Mouse (Mus musculus) layer of hippocampus, adult 18-20 months (tissue): Measurements from ENCODE around the gene Cyb561d2. TPM values are rescaled to one million over a fixed set of nuclear protein-coding genes. Genes with fewer than 3 reads are reported as not detected.
"Not testable (repeated sequence)": the region's sequence is repeated elsewhere in the genome, so short reads cannot be mapped to it uniquely, and the experiment has no call there.

Experiments
- DNase-seq, 2 experiments: peaks; one replicate each; pipeline ENCODE4 v3.0.0; 2022; ENCODE audit warnings: low spot score in 2 of 2
- long read RNA-seq: library from polyadenylated mRNA; stranded (forward); transcript quantifications from one replicate; pipeline ENCODE4 v2.0.0, GENCODE M21; 2021
- total RNA-seq, 2 experiments: library from RNA; stranded (reverse); gene quantifications; 2 replicates each; pipeline ENCODE4 v1.2.3; 2021

Gene Cyb561d2
- total RNA-seq = 10 to 100 TPM; 15.4 to 17.2 TPM
- long read RNA-seq, transcript Cyb561d2-205 (4 exons, 1,162 nt) = major isoform, 6 of 12 reads
- long read RNA-seq, partial matches to known transcripts = 0 of 12 reads
- long read RNA-seq, other reads (novel, unspliced or antisense) = 1 of 12 reads

GRCm38 (mm10) chr9:107541474-107542351 lies at the start of gene Cyb561d2, which contains the start of gene Nprl2:
Cyb561d2 (minus strand) TSS chr9:107542193.
Nprl2 (plus strand) TSS chr9:107542226.
- peak; percentile 93 to 95 for DNase-seq

- no peak for DNase-seq
These were observed 48.7 kb upstream of the Cyb561d2 start for GRCm38 (mm10) chr9:107590773-107591060.

- DNase-seq = no peak
These were observed 48.2 kb upstream of the Cyb561d2 start for GRCm38 (mm10) chr9:107590058-107590772.

GRCm38 (mm10) chr9:107587833-107588639 lies 46.0 kb upstream of the Cyb561d2 start:
- DNase-seq = no peak

GRCm38 (mm10) chr9:107586974-107587832 lies 45.2 kb upstream of the Cyb561d2 start, which contains the start of gene Ifrd2:
Ifrd2 (plus strand) TSS chr9:107587642.
- DNase-seq = peak; percentile 97 to 99

- DNase-seq = no peak
These were observed 44.5 kb upstream of the Cyb561d2 start for GRCm38 (mm10) chr9:107586504-107586903.

- no peak for DNase-seq
These were observed 41.2 kb upstream of the Cyb561d2 start for GRCm38 (mm10) chr9:107583174-107583573.

- DNase-seq = no peak
These were observed 40.6 kb upstream of the Cyb561d2 start for GRCm38 (mm10) chr9:107582509-107583062.

GRCm38 (mm10) chr9:107581584-107581983 lies 39.6 kb upstream of the Cyb561d2 start:
- DNase-seq = no peak

GRCm38 (mm10) chr9:107580501-107581317 lies 38.7 kb upstream of the Cyb561d2 start, which contains the start of gene Hyal3:
Hyal3 (plus strand) TSS chr9:107580818.
- DNase-seq = peak; percentile 88 to 93

- peak in 1 of 2 experiments; percentile 72 for DNase-seq
These were observed 37.3 kb upstream of the Cyb561d2 start for GRCm38 (mm10) chr9:107579023-107579900.

- no peak for DNase-seq
These were observed 36.6 kb upstream of the Cyb561d2 start, which contains the start of gene Naa80 for GRCm38 (mm10) chr9:107578587-107578986. Naa80 (plus strand) TSS chr9:107578887.

- no peak for DNase-seq
These were observed 35.9 kb upstream of the Cyb561d2 start for GRCm38 (mm10) chr9:107577871-107578270.

GRCm38 (mm10) chr9:107576357-107577107 lies 34.5 kb upstream of the Cyb561d2 start, which contains the start of gene Hyal1:
Hyal1 (plus strand) TSS chr9:107576927.
- DNase-seq = peak in 1 of 2 experiments; percentile 49

GRCm38 (mm10) chr9:107575579-107576356 lies 33.8 kb upstream of the Cyb561d2 start:
- no peak for DNase-seq

- not testable (repeated sequence) for DNase-seq
These were observed 31.8 kb upstream of the Cyb561d2 start for GRCm38 (mm10) chr9:107573774-107574173.
